Mouse (Mus musculus) heart, postnatal 0 days (tissue): Measurements from ENCODE around the gene Cfap54.

Experiments
- CTCF ChIP-seq: IDR thresholded peaks from 2 replicates; pipeline ENCODE4 v1.5.1; 2016; ENCODE audit warnings: antibody characterized with exemption, control low read depth, low read depth
- EP300 ChIP-seq: IDR thresholded peaks from 2 replicates; pipeline ENCODE4 v1.6.1; 2016; ENCODE audit warnings: antibody characterized with exemption, low read depth

DNA sequence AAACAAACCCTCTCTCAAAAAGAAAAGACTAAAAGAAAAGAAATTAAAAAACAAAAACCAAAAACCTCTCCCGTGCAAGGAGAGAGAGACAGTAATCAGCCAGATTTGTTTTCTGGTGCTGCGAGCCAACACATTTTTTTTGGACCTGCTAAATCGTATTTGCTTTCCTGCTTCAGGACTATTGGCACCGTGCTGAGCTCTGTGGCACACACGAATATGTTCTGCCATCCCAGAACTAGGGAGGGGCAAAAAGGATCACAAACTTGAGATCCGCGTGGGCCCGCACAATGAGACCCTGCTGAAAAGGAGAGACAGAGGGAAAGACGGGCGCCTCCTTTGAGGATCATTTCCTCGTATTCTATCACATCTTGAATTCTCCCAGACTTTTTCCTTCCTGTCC, 22.3 kb upstream of the Cfap54 start:
- TF ChIP-seq CTCF, result no peak
- no peak for TF ChIP-seq EP300
